Mouse (Mus musculus) thymus, postnatal 4 days (tissue): ENCODE data around the gene Unc13b.

Experiments
- DNase-seq: peaks from one replicate; pipeline ENCODE4 v3.0.0; 2021

The Unc13b gene

DNA sequence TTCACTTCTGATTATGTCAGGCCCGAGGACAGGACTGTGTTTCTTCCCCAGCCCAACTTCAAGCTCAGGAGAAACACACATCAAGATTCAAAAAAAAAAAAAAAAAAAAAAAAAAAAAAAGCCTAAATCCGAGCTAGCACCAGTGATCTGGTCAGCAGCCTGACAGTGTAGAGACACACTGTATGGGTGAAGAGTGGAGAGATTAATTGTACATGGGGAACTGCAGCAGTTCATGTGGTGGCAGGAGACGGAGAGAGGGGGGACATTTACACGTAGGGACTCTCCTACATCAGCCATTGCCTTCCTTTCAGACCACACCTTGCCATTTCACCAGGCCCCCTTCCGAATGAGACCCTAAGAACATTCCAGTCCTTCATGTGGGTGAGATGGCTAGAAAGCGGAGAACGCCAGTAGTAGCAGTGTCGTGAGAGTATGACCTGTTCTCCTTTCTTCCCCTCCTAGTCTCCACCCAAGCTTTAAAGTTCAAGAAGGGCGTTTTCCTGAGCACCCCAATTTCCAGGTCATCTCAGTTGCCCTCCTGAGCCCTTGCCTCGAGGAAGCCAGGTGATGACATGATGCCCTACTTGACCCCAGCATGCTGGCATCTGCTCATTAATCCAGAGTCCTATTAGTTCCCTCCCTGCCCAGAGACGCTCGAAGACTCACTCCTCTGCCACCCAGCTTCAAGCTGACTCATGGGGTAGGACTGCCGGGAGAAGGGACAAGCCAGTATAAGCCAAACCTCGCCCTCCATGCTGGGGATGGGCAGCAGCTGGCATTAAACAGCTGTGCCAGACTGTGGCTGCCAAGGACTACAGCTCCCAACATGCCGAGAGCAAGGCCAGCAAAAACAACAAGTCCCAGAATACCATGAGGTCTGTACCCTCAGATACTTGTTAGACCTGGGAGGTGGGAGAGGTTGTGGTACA lies 19.9 kb upstream of the Unc13b start:
- no peak for DNase-seq

DNA sequence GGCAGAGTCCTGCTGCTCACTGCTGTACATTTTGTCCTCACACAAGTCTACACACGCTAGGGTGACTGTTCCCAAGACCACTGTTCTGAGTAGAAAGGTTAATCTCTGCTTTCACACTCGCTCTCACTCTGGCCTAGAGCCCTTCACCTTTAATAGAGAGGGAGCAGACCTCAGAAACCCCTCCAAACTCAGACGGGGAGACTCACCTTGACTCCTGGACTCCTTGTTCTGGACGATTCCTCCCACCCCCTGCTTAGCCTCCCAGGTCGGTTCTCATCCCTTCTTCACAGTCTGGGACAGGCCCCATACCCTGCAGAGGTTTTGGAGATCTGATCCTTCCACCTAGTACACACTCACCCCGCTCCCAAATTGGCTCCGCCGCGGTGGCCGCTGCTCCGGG lies 19.1 kb upstream of the Unc13b start:
- DNase-seq, result no peak

DNA sequence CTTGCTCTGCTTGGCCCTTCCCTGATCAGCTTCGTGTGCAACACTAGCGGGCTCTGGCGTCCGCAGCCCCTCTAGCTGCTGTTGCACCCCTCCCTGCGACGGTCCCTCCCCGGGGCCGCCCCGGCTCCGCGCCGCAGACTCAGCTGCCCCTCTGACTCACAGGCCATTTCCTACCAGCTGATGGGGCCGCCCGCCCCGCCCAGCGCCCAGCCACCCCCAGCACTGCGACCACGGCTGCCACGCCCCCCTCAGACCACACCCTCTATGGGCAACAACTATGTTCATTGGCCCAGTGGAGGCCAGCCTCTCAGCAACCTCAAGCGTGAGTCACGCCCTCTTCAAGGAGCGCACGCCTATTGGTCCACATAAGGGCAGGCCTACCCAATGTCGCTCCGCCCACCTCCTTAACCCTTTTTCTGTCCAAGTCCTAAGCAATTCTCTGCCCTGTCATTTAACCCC lies 18.6 kb upstream of the Unc13b start:
- peak; percentile 94 for DNase-seq

DNA sequence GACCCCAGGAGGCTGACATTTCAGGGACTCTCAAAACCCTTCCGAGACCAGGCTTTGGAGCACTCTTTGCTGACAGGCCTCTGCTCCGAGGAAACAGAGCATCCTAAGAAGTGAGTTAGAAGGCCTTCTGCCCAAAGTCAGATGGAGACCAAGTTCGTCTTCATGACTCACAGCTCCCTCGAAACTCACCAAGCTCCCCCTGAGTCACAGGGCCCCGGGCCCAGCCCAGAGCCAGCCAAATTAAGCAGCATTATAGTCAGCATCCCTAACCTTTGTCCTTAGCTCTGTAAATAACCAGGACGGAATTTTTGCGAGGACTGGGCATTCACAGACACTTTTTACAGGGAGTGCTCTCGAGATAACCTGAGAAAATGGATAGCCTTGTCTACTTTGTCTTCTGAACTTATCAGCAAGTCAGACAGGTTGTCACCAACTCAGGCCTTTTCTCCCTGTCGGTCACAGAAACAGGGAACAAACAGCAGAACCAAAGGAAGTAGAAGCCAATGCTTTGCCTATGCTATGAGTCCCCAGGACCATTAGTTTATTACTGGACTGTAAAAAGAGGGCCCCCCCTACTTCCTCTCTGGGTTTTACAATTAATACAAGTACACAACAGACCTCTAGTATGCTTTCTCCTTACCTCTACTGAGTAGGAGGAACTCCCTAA lies 17.7 kb upstream of the Unc13b start:
- no peak for DNase-seq

GRCm38 (mm10) chr4:43043644-43044357 lies 15.0 kb upstream of the Unc13b start:
- peak; percentile 66 for DNase-seq

GRCm38 (mm10) chr4:43044673-43045072 lies 14.1 kb upstream of the Unc13b start:
- DNase-seq, result no peak

DNA sequence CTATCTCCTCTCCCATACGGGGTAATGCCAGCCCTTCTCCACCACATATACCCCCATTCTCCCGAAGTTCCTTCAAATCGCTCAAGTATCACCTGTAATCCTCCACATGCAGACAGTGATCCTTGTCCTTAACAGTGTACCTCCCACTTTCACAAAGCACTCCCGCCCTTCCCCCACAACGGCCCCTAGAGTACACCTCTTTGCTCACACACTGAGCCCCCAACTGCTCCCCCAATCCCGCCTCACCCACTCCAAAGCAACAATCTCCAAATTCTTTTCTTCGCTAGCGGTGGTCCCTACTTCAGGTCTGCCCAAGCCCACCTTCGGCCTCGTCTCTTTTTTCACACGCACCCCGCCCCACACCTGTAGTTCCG lies 13.5 kb upstream of the Unc13b start:
- DNase-seq, result no peak

DNA sequence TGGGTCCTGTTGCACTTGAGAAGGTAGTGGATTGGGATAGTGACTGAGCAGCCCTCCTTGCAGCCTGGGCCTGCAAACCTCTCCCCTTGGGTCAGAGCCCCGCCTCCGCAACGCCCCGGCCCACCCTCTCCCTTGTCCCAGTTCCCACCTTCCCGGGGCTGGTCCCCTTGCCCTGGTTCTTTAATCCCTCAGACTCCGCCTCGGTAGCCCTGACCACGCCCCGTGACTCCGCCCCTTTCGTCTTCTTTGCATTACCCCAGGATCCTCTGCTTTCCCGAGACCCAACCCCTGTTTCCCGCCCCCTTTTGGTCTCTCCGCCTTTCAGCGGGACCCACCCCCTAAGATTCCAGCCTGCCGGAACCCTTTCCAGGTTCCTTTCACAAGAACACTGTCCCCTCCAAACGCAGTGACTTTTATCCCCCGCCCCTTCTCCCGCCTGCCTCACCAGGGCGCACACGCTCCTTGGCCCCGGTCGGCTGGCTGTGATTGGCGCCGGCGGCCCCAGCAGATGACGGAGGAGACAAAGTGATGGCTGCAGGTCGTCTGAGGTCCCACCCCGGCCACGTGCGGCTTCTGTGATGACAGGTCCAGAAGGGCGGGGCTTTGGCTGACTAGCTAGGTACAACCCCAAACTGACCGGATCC lies 13.0 kb upstream of the Unc13b start, which contains the start of gene Fam214b:
TSS of gene Fam214b (minus strand) at position 562 of the 644 bp plus-strand sequence.
- peak; percentile 90 for DNase-seq

DNA sequence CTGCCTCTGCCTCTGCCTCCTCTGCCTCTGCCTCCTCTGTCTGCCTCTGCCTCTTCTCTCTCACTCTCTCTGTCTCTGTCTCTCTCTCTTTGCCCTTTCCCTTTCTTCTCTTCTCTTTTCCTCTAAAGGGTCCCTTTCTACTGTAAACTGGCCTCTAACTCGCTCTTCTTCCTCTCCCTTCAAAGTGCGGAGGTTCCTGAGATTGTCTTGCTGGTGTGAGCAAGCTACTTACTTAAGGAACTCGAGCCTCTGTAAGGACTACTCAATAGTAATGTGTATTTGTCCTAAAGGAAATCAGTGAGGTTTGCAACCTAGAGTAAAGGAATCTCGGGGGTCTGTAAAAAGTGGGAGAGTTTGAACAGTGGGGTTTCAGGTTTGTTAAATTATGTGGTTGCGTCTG lies 12.1 kb upstream of the Unc13b start:
- no peak for DNase-seq

DNA sequence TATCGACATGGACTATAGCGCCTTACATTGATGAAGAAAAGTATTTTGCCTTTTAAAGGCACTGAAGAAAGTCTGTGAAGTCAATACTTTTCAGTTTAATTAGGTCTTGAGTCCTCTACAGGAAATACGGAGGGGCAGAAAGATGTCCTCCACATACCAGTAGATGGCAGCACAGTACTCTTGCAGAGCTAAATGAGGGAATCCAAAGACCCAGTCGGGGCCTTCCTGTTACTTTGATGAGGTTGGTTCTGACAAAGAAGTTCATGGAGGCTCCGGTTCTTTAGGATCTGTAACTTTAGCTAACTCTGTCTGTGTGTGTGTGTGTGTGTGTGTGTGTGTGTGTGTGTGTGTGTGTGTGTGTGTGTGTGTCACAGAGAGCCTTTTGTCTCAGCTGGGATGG lies 11.5 kb upstream of the Unc13b start:
- DNase-seq, result peak; percentile 65

GRCm38 (mm10) chr4:43052627-43053026 lies 6.1 kb upstream of the Unc13b start:
- DNase-seq, result no peak

DNA sequence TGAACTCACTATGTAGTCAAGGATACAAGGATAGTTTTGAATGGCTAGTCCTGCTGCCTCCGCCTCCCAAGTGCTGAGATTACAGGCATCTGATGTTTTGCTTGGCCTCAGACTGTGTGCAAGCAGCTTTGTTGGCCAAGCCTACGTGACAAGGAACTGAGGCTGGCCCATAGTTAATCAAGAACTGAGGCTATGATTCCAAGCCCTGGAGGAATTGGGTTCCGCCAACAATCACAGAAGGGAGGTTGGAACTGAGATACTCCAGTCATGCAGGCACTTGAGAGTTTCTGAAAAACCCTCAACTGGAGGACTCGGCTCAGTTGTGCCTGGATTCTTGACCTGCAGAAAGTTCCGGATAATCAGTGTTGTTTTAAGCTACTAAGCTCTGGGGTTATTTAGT lies 1.1 kb upstream of the Unc13b start:
- no peak for DNase-seq

GRCm38 (mm10) chr4:43058392-43058752 lies 381 bp upstream of the Unc13b start:
- DNase-seq, result no peak

- DNase-seq, result no peak
Measured at GRCm38 (mm10) chr4:43059697-43060096, 944 bp downstream of the Unc13b start.

- no peak for DNase-seq
Measured at GRCm38 (mm10) chr4:43060286-43060685, 1.5 kb downstream of the Unc13b start.

- no peak for DNase-seq
Measured at GRCm38 (mm10) chr4:43065471-43065870, 6.7 kb downstream of the Unc13b start.

DNA sequence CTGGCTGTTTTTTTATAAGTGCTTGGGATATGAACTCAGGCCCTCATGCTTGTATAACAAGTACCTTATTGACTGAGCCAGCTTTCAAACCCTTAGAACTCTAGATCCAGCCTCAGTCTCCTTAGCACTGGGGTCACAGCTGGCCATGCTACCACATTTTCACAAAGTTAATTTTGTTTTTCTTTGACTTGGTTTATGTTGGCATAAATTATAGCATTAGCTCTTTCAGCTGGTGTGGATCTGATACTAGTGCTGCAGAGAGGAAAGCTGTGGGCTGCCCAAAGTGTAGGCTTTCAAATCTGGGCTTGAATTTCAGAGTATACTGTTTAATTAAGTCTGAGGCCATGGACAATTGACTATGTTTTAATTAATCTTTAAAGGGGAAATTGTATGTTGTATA lies 16.2 kb downstream of the Unc13b start:
- no peak for DNase-seq

DNA sequence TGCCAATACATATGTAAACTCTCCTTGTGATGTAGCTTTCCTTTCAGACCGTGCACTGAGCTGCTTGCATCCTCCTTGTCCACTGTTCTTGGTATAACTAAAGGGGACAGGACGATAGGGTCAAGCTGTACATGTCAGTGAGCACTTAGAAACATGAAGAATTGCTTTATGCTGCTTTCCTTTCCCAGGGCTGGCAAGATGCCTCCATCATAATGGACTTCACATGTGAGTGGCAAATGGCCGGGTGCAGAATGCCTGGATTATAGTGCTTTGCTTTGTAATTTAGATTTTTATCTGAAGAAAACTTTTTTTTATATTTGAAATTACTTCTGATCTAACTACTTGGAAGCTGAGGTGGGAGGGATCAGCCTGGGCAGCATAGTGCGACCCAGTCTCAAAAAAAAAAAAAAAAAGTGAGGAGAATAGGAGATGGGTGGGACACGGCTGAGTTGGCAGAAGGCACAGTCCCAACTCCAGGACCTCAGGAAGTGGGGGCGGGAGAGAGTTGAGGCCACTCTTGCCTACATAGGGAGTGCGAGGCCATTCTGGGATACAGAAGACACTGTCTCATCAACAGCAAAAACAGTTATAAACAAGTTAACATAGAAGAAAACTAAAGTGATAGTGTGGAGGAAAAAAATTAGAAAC lies 19.4 kb downstream of the Unc13b start:
- DNase-seq, result no peak

- DNase-seq, result no peak
Measured at GRCm38 (mm10) chr4:43082458-43082857, 23.7 kb downstream of the Unc13b start.

DNA sequence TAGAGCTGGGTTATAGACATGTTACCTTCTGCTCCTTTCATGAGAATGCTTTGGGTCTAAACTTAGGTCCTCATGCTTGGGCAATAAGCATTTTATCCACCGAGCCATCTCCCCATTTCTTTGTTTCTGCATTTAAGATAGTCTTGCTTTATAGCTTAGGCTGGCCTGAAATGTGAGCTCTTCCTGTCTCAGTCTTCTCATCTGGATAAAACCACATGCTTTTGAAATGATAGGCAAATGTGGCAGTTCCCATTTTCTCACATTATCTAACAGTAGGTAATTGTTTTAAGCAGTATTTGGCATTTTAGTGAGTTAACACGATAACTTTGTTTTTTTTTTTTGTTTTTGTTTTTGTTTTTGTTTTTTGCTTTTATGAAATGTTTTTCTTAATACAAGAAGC lies 31.2 kb downstream of the Unc13b start:
- DNase-seq, result no peak

- no peak for DNase-seq
Measured at GRCm38 (mm10) chr4:43091183-43091582, 32.4 kb downstream of the Unc13b start.

GRCm38 (mm10) chr4:43113491-43113890 lies 54.7 kb downstream of the Unc13b start:
- DNase-seq, result no peak

- no peak for DNase-seq
Measured at GRCm38 (mm10) chr4:43114512-43114911, 55.8 kb downstream of the Unc13b start.
